Mouse (Mus musculus) hindbrain, embryonic 15.5 days (tissue): ENCODE results near the gene Mcrip2. TPM values are rescaled to one million over a fixed set of nuclear protein-coding genes. Genes with fewer than 3 reads are reported as not detected.

ENCODE experiments used
- ATAC-seq: fragments of 200-750 bp; cut with Nextera tagmentation; 2 replicates; pipeline ENCODE4 v1.8.0; 2017; ENCODE audit warnings: low read depth, moderate number of reproducible peaks, moderate TSS enrichment; ENCODE audit not compliant: low FRiP score
- H3K27ac ChIP-seq: fragments of 300-500 bp; sonication (generic); replicated peaks from 2 replicates; pipeline ENCODE4 v1.5.1; 2015; ENCODE audit warnings: mild to moderate bottlenecking, inconsistent platforms
- H3K27me3 ChIP-seq: fragments of 300-500 bp; sonication (generic); 2 replicates; pipeline ENCODE4 v1.6.1; 2015; ENCODE audit warnings: control low read depth, inconsistent platforms
- H3K36me3 ChIP-seq: fragments of 300-500 bp; sonication (generic); 2 replicates; pipeline ENCODE4 v1.6.1; 2015; ENCODE audit warnings: control low read depth, inconsistent platforms
- H3K4me1 ChIP-seq: fragments of 300-500 bp; sonication (generic); replicated peaks from 2 replicates; pipeline ENCODE4 v1.6.1; 2015; ENCODE audit warnings: control low read depth, inconsistent platforms
- H3K4me2 ChIP-seq: fragments of 300-500 bp; sonication (generic); 2 replicates; pipeline ENCODE4 v1.6.1; 2015; ENCODE audit warnings: moderate library complexity, mild to moderate bottlenecking, inconsistent platforms
- H3K4me3 ChIP-seq: fragments of 300-500 bp; sonication (generic); 2 replicates; pipeline ENCODE4 v1.5.1; 2015; ENCODE audit warnings: mild to moderate bottlenecking, inconsistent platforms
- H3K9ac ChIP-seq: fragments of 300-500 bp; sonication (generic); 2 replicates; pipeline ENCODE4 v1.6.1; 2015; ENCODE audit warnings: inconsistent platforms
- H3K9me3 ChIP-seq: fragments of 300-500 bp; sonication (generic); 2 replicates; pipeline ENCODE4 v1.6.1; 2016; ENCODE audit warnings: control low read depth, inconsistent platforms
- WGBS: fragments of 180-500 bp; shearing (Covaris S2); methylation state at CpG from one replicate; pipeline ENCODE4 v1.1.7; 2015; 5-methylcytosine and 5-hydroxymethylcytosine counted together
- microRNA-seq: library from miRNA; unstranded; fragments of <30 nt; microRNA quantifications from one replicate; pipeline ENCODE4, GENCODE M21; 2016
- polyA plus RNA-seq: library from polyadenylated mRNA; unstranded; fragments of >200 nt; fragmentation: Nextera tagmentation; extraction: Ambion mirVana; gene quantifications from 2 replicates; pipeline ENCODE4 v1.2.1, GENCODE M21; 2015

The Mcrip2 gene
- polyA plus RNA-seq, 1 experiment from 2014 or later, result 27.0 TPM

- WGBS, result 88% methylated on average over 11 of the region's 11 CpGs
- Histone ChIP-seq H3K9me3 (no peaks in the 10 kb centered on the region), H3K4me1 (peaks cover 14% of the 10 kb centered on the region), H3K27ac (no peak overlapping the region), H3K36me3 (peaks cover 28% of the 10 kb centered on the region), H3K4me2 (no peak overlapping the region), H3K27me3 (peaks cover 12% of the 10 kb centered on the region), H3K9ac (no peak overlapping the region), H3K4me3 (no peak overlapping the region)
- ATAC-seq, result no peak
These were observed 50.9 kb downstream of the Mcrip2 start for GRCm38 (mm10) chr17:25817662-25818061.

Small RNA genes lying within 50 kb of the gene (microRNA-seq; reads per million reads assigned to microRNA genes)
- gene Mir3082, result 1.1 reads per million

Other genes with a start within 250 kb of the Mcrip2 start
- 6.7 and 9.6 TPM in 2 replicates for gene Gng13, start 151.6 kb downstream of the Mcrip2 start, polyA plus RNA-seq
- 8.2 and 8.8 TPM in 2 replicates for gene Chtf18, start 141.3 kb downstream of the Mcrip2 start, polyA plus RNA-seq
- gene Rpusd1, start 141.1 kb downstream of the Mcrip2 start, polyA plus RNA-seq, result 28.7 and 30.1 TPM in 2 replicates
- 0.05 TPM in 1 of 2 replicates, not detected in the other for gene Mslnl, start 132.7 kb downstream of the Mcrip2 start, polyA plus RNA-seq
- gene Msln, start 114.4 kb downstream of the Mcrip2 start, polyA plus RNA-seq, result 0.84 TPM in 1 of 2 replicates, not detected in the other
- 29.5 and 30.7 TPM in 2 replicates for gene Narfl, start 95.0 kb downstream of the Mcrip2 start, polyA plus RNA-seq
- gene Haghl, start 83.1 kb downstream of the Mcrip2 start, polyA plus RNA-seq, result 133 TPM in 2 replicates
- 0.31 and 0.48 TPM in 2 replicates for gene Ccdc78, start 82.2 kb downstream of the Mcrip2 start, polyA plus RNA-seq
- 90.1 and 95.7 TPM in 2 replicates for gene Fam173a, start 75.9 kb downstream of the Mcrip2 start, polyA plus RNA-seq
- gene AC134908.4, start 73.1 kb downstream of the Mcrip2 start, polyA plus RNA-seq, result 2.0 TPM in 1 of 2 replicates, not detected in the other
- gene Metrn, start 71.6 kb downstream of the Mcrip2 start, polyA plus RNA-seq, result 67.2 and 82.2 TPM in 2 replicates
- 38.2 and 45.0 TPM in 2 replicates for gene Fbxl16, start 59.7 kb downstream of the Mcrip2 start, polyA plus RNA-seq
- 27.3 and 28.2 TPM in 2 replicates for gene Wdr24, start 45.1 kb downstream of the Mcrip2 start, polyA plus RNA-seq
- 51.1 and 55.0 TPM in 2 replicates for gene Jmjd8, start 39.9 kb downstream of the Mcrip2 start, polyA plus RNA-seq
- gene Stub1, start 35.4 kb downstream of the Mcrip2 start, polyA plus RNA-seq, result 358 and 382 TPM in 2 replicates
- 51.9 and 56.8 TPM in 2 replicates for gene Rhbdl1, start 31.5 kb downstream of the Mcrip2 start, polyA plus RNA-seq
- 13.8 and 14.0 TPM in 2 replicates for gene Gm20683, start 27.0 kb downstream of the Mcrip2 start, polyA plus RNA-seq
- gene Rhot2, start 23.9 kb downstream of the Mcrip2 start, polyA plus RNA-seq, result 15.1 and 16.6 TPM in 2 replicates
- gene Wdr90, start 7.3 kb downstream of the Mcrip2 start, polyA plus RNA-seq, result 19.0 and 19.9 TPM in 2 replicates
- 58.7 and 64.1 TPM in 2 replicates for gene Mettl26, start 6.3 kb upstream of the Mcrip2 start, polyA plus RNA-seq
- gene Wfikkn1, start 12.1 kb upstream of the Mcrip2 start, polyA plus RNA-seq, result 0.39 and 0.44 TPM in 2 replicates
- gene Rab40c, start 51.0 kb upstream of the Mcrip2 start, polyA plus RNA-seq, result 49.3 and 55.0 TPM in 2 replicates
- 73.9 and 77.2 TPM in 2 replicates for gene Pigq, start 76.2 kb upstream of the Mcrip2 start, polyA plus RNA-seq
- 0.30 and 0.91 TPM in 2 replicates for gene Nhlrc4, start 76.2 kb upstream of the Mcrip2 start, polyA plus RNA-seq
- gene A930017K11Rik, start 83.8 kb upstream of the Mcrip2 start, polyA plus RNA-seq, result 2.7 and 5.4 TPM in 2 replicates
- gene Capn15, start 117.0 kb upstream of the Mcrip2 start, polyA plus RNA-seq, result 20.2 and 27.6 TPM in 2 replicates
- gene Rab11fip3, start 200.8 kb upstream of the Mcrip2 start, polyA plus RNA-seq, result 27.2 and 31.0 TPM in 2 replicates
- 40.6 and 42.0 TPM in 2 replicates for gene Decr2, start 221.6 kb upstream of the Mcrip2 start, polyA plus RNA-seq
- 24.3 and 25.1 TPM in 2 replicates for gene Nme4, start 226.8 kb upstream of the Mcrip2 start, polyA plus RNA-seq
- gene Tmem8, start 244.5 kb upstream of the Mcrip2 start, polyA plus RNA-seq, result 4.5 and 4.8 TPM in 2 replicates